Mouse (Mus musculus): ENCODE measurements around the gene Mxd4.

Mxd4 gene

GRCm38 (mm10) chr5:34195786-34196185 is 8.3 kb upstream of the Mxd4 start:
- DNase-seq = peak; percentile 3

GRCm38 (mm10) chr5:34194975-34195662 is 7.6 kb upstream of the Mxd4 start:
- DNase-seq = peak; percentile 8

- DNase-seq = peak; percentile 3
Observed at GRCm38 (mm10) chr5:34194426-34194825, 6.9 kb upstream of the Mxd4 start.

- DNase-seq = no peak
Observed at GRCm38 (mm10) chr5:34191843-34192242, 4.3 kb upstream of the Mxd4 start.

GRCm38 (mm10) chr5:34191021-34191420 is 3.5 kb upstream of the Mxd4 start:
- DNase-seq = no peak

- no peak for DNase-seq
Observed at GRCm38 (mm10) chr5:34189521-34189920, 2.0 kb upstream of the Mxd4 start.

- DNase-seq = no peak
Observed at GRCm38 (mm10) chr5:34188856-34189255, 1.3 kb upstream of the Mxd4 start.

- peak; percentile 52 for DNase-seq
Observed at GRCm38 (mm10) chr5:34186961-34187391, 544 bp downstream of the Mxd4 start.

GRCm38 (mm10) chr5:34186391-34186790 is 1.1 kb downstream of the Mxd4 start:
- DNase-seq = no peak

- no peak for DNase-seq
Observed at GRCm38 (mm10) chr5:34185791-34186190, 1.7 kb downstream of the Mxd4 start.

GRCm38 (mm10) chr5:34185051-34185580 is 2.4 kb downstream of the Mxd4 start:
- peak; percentile 3 for DNase-seq

- no peak for DNase-seq
Observed at GRCm38 (mm10) chr5:34183976-34184375, 3.5 kb downstream of the Mxd4 start.

GRCm38 (mm10) chr5:34183156-34183880 is 4.2 kb downstream of the Mxd4 start:
- no peak for DNase-seq

GRCm38 (mm10) chr5:34182486-34182885 is 5.0 kb downstream of the Mxd4 start:
- no peak for DNase-seq

GRCm38 (mm10) chr5:34177821-34178220 is 9.7 kb downstream of the Mxd4 start:
- DNase-seq = no peak

- no peak for DNase-seq
Observed at GRCm38 (mm10) chr5:34177091-34177490, 10.4 kb downstream of the Mxd4 start.

- DNase-seq = no peak
Observed at GRCm38 (mm10) chr5:34176691-34177090, 10.8 kb downstream of the Mxd4 start.

- DNase-seq = no peak
Observed at GRCm38 (mm10) chr5:34175403-34175694, 12.2 kb downstream of the Mxd4 start.

GRCm38 (mm10) chr5:34174550-34175402 is 12.7 kb downstream of the Mxd4 start:
- DNase-seq = no peak

GRCm38 (mm10) chr5:34174021-34174420 is 13.5 kb downstream of the Mxd4 start:
- no peak for DNase-seq

- DNase-seq = no peak
Observed at GRCm38 (mm10) chr5:34170726-34171125, 16.8 kb downstream of the Mxd4 start.

- no peak for DNase-seq
Observed at GRCm38 (mm10) chr5:34169954-34170353, 17.6 kb downstream of the Mxd4 start.

Measured in right cerebral cortex, postnatal 14 days (tissue).